Mouse (Mus musculus): Measurements from ENCODE around the gene Wdr45b. TPM values are rescaled to one million over a fixed set of nuclear protein-coding genes. Genes with fewer than 3 reads are reported as not detected.

Gene Wdr45b
- polyA plus RNA-seq, 1 experiment from 2014 or later = 98.5 TPM

Small RNA genes lying within 50 kb of the gene (microRNA-seq; reads per million reads assigned to microRNA genes)
- not detected for gene Mir7236

Other genes with a start within 250 kb of the Wdr45b start
- not detected in 2 replicates for gene Tex19.2, start 235.8 kb downstream of the Wdr45b start, polyA plus RNA-seq (2015; fragmentation: Nextera tagmentation; extraction: Ambion mirVana)
- gene Tex19.1, start 208.3 kb downstream of the Wdr45b start, polyA plus RNA-seq (2015; fragmentation: Nextera tagmentation; extraction: Ambion mirVana) = 0.09 TPM in 1 of 2 replicates, not detected in the other
- 0.09 TPM in 1 of 2 replicates, not detected in the other for gene Uts2r, start 194.2 kb downstream of the Wdr45b start, polyA plus RNA-seq (2015; fragmentation: Nextera tagmentation; extraction: Ambion mirVana)
- 5.9 and 8.8 TPM in 2 replicates for gene Hexdc, start 150.0 kb downstream of the Wdr45b start, polyA plus RNA-seq (2015; fragmentation: Nextera tagmentation; extraction: Ambion mirVana)
- 25.7 and 27.9 TPM in 2 replicates for gene Ogfod3, start 149.7 kb downstream of the Wdr45b start, polyA plus RNA-seq (2015; fragmentation: Nextera tagmentation; extraction: Ambion mirVana)
- 35.2 and 35.3 TPM in 2 replicates for gene Cybc1, start 125.1 kb downstream of the Wdr45b start, polyA plus RNA-seq (2015; fragmentation: Nextera tagmentation; extraction: Ambion mirVana)
- gene Narf, start 117.2 kb downstream of the Wdr45b start, polyA plus RNA-seq (2015; fragmentation: Nextera tagmentation; extraction: Ambion mirVana) = 47.7 and 51.9 TPM in 2 replicates
- gene Foxk2, start 94.5 kb downstream of the Wdr45b start, polyA plus RNA-seq (2015; fragmentation: Nextera tagmentation; extraction: Ambion mirVana) = 7.8 and 8.7 TPM in 2 replicates
- 5.3 and 6.0 TPM in 2 replicates for gene Rab40b, start 33.8 kb upstream of the Wdr45b start, polyA plus RNA-seq (2015; fragmentation: Nextera tagmentation; extraction: Ambion mirVana)
- 6.1 and 8.0 TPM in 2 replicates for gene Fn3krp, start 67.0 kb upstream of the Wdr45b start, polyA plus RNA-seq (2015; fragmentation: Nextera tagmentation; extraction: Ambion mirVana)
- gene Fn3k, start 80.5 kb upstream of the Wdr45b start, polyA plus RNA-seq (2015; fragmentation: Nextera tagmentation; extraction: Ambion mirVana) = 0.68 and 1.0 TPM in 2 replicates
- gene Tbcd, start 97.5 kb upstream of the Wdr45b start, polyA plus RNA-seq (2015; fragmentation: Nextera tagmentation; extraction: Ambion mirVana) = 36.7 and 37.1 TPM in 2 replicates
- 0.49 and 0.61 TPM in 2 replicates for gene Zfp750, start 164.9 kb upstream of the Wdr45b start, polyA plus RNA-seq (2015; fragmentation: Nextera tagmentation; extraction: Ambion mirVana)

Measured in lung, embryonic 15.5 days (tissue).